Mouse (Mus musculus) T-cell, adult 2 months (primary cell): ENCODE measurements around the gene Klkb1.
"Not testable (repeated sequence)": the region's sequence is repeated elsewhere in the genome, so short reads cannot be mapped to it uniquely, and the experiment has no call there.

Source experiments
- DNase-seq: peaks from one replicate; pipeline ENCODE4 v3.0.0; 2022; ENCODE audit warnings: low spot score

Klkb1 gene

DNA sequence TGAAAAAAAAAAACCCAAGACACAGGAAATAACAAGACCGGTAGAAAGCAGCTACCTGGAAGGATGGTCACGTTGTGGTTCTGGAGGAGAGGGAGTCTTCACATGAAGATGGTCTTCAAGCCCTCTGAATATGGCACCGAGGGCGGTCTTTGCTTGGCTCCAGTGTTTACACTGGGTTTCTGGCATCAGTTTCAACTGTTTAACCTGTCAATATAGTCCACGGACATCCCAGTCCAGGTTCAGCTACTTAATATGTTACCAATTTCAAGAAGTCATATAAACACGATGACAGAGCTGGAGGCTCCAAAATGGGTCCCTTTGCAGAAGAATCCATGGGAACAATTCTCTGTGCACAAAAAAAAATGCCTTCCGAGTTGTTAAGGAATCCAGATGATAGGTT is at the start of gene Klkb1:
Gene Klkb1 (minus strand): TSS at position 173 of the 400 bp plus-strand sequence.
- DNase-seq = no peak

GRCm38 (mm10) chr8:45344298-45344697 is 49.6 kb upstream of the Klkb1 start:
- DNase-seq = no peak

DNA sequence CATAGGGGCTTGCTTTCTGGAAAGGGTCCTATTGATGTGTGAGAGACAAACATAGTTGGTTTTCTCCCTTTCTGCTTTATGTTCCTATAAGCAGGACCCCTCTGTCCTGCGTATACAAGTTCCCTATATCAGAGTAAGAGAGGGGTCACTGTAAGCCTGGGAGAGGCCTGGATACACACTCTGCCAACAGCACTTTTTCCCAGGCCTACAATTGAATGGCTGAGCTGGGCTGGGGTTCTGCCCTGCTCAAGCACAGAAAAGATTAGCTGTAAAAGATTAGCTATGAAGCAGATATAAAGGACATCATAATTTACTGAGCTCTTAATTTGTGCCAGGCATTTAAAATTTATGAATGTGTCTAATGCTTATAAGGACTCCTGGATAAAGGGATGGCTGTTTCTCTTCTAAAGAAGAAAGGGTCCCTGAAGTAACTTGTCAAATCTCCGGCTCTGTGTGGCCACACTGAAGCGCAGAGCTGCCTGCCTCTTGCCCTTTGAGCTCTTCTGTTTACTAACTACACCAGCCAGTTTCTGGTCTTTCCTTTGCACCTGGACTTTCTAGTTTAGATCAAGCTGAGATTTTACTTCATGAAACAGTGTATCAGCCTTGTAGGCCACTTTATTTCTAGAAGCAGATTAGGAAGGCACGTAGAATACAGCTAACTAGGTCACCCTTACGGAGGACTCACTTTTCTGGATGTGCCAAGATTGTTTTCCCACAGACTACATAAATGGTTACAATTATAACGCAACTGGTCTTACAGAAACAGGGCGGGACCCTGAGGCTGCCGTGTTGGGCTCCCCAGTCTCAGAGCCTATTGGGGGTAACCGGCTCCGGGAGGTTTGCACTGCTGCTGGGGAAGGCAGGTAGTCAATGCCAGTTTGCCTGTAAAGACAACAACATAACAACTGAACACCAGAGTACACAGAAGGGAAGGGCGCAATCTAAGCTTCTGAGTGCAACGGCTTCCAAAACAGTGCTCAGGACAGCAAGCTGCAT is 47.3 kb upstream of the Klkb1 start:
- no peak for DNase-seq

DNA sequence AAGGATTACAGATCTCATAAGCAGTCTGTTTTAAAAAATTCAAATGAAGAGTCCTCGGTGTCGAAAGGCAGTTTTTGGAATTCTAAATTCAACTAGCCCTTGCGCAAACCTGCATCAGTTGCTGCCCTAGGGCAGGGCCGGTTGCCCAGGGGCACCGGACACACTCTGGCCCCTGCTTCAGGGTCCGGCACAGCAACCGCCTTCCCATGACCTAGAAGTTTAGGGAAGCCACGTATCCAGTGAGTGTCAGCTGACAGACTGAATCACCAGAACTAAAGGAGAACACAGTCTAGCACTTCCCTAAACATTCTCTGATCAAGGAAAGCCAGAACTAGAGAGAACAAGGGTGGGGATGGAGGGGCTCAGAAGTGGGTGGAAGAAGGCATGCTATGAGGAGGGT is 38.8 kb upstream of the Klkb1 start:
- no peak for DNase-seq

DNA sequence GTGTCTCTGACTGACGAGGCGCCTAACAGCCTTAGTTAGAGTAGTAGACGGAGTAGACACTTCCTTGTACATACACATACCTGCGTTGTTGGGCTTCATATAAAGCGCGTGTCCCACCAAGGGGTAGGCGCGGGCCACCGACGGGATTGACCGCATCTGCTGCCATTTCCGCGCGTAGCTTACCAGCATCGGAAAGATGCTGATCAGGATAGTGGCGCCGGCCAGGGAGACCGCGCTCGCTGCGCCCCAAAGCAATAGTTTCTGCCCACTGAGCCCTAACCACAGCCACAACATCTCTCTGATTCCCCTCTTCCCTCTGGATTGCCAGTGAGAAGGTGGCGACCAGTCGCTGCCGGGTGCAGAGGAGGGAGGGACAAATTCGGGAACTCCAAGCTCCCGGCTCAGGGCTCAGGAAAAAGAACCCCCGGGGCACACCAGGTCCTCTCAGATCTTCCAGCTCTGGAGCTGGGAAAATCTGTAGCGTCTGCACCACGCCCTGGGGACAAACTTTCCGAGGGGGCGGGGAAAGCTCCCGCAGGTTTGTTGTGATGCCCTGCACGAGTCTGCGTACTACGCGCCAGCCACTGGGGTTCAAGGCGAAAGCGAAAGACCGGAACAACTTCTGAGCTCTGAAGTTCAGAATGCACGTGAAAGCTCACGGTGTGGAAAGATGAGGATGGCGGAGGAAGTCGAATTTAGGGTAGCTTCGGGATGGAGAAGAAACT is 38.2 kb upstream of the Klkb1 start, which contains the start of gene Cyp4v3:
Gene Cyp4v3 (minus strand): TSS at position 532 of the 725 bp plus-strand sequence.
- peak; percentile 69 for DNase-seq

GRCm38 (mm10) chr8:45330856-45331255 is 36.2 kb upstream of the Klkb1 start:
- no peak for DNase-seq

- DNase-seq = no peak
These were observed 34.7 kb upstream of the Klkb1 start for GRCm38 (mm10) chr8:45329206-45329980.

- not testable (repeated sequence) for DNase-seq
These were observed 32.4 kb upstream of the Klkb1 start for GRCm38 (mm10) chr8:45327076-45327475.

GRCm38 (mm10) chr8:45324151-45324550 is 29.5 kb upstream of the Klkb1 start:
- DNase-seq = no peak

- no peak for DNase-seq
These were observed 26.7 kb upstream of the Klkb1 start for GRCm38 (mm10) chr8:45321365-45321764.

DNA sequence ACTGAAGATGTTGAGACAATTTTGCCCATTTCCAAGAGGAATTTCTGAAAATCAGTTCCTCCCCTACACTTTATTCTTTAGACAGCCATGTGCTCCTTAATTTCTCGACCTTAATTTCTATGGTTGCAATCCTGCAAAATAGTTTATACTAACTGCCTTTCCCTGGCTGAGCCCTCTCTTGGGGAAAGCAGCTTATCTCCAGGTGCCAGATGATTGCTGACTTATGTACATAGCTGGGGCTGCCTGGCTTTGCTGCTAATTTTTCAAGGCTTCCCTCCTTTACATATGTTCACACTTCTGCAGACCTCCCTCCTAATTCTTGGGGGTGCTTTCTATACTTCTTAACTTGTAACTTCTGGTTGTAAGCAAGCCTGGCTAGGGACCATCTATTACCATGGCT is 26.3 kb upstream of the Klkb1 start:
- DNase-seq = no peak

- DNase-seq = no peak
These were observed 16.3 kb upstream of the Klkb1 start for GRCm38 (mm10) chr8:45310967-45311366.

DNA sequence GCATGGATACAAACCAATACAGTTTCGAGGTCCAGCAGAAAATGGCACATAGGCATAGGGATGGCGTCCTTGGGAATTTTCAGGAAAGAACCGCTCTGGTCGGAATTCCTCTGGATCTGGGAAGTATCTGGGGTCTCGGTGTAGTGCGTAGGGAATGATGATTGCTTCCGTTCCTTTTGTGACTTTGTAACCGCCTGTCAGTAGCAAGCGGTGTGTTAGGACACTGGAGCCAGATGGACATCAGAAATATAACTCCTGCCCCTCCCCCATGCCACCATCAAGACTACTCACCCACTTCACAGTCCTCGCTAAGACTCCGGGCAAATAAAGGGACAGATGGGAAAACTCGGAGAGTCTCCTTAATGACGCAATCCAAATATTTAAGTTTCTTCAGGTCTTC is 13.7 kb upstream of the Klkb1 start, which contains the start of gene Gm45753:
Gene Gm45753 (minus strand): TSS at position 101 of the 400 bp plus-strand sequence.
- DNase-seq = no peak

- no peak for DNase-seq
These were observed 10.8 kb upstream of the Klkb1 start for GRCm38 (mm10) chr8:45305479-45305878.

DNA sequence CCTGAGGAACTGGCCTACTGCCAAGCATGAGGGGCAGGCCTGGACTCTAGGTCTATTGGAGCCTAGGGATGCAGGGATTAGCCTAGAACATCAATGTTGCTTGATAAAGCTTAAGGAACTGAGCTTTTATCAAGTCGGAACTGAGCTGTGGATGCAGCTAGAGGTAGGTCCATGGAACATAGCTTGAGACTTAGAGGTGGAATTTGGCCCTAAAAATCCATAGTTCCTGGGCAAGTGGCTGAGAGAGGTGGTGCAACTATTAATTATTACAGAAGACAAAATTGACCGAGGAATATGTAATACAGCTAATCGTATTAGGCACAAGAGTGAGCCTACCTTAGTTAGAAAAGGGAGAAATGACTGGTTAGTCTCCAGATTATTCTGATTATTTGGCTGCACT is 9.7 kb upstream of the Klkb1 start:
- DNase-seq = no peak

DNA sequence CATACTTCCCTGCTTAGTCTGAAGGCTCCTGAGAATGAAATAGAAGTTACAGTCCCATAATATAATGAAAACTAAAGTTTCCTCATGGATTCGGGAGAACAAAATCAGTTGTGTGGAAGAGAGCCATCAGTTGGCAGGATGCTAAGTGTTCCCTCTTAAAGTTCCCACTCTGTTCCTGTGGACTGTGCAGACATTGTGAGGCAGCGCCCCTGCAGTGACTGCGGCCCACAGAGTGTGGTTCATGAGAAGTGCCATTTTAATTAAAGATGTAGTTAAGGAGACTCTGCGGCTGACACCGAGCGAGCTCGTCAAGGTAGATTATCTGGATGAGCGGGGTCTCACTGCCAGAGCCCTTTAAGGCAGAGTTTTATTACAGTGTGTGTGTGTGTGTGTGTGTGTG is 7.7 kb upstream of the Klkb1 start:
- DNase-seq = no peak

- DNase-seq = no peak
These were observed 617 bp upstream of the Klkb1 start for GRCm38 (mm10) chr8:45295276-45295675.

DNA sequence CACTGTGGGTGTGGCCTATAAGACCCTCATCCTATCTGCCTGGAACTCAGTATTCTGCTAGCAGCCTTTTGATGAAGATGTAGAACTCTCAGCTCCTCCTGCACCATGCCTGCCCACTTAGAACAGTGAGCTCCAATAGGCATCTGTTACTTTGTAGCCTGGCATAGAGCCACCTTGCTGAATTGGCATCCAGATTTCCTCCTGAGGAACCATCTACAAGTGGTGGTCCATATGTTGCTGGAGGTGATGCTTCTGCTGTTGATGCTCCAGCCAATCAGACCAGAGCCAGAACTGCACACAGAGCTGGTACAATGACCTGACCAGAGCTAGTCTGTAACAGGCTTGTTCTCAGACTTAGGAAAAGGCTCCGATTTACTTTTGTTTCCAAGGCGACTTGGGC is 2.9 kb downstream of the Klkb1 start:
- DNase-seq = no peak

DNA sequence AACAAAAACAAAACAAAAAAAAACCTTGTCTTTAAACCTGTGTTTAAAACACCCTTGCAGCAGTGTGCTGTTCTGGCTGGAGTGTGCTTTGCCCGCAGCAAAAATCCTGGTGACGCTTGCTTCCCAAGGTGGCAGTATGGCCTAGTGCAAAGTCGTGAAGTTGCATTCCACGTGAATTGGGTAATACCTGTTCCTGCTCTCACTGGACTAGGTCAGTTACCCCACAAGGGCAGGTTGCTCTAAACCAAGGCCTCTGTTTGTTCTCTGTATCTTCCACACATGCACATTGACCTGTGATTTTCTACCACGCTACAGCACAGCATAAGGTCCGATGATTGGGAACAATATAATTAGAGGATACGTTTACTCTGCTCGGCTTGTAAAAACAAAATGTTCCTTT is 13.0 kb downstream of the Klkb1 start:
- DNase-seq = no peak

- no peak for DNase-seq
These were observed 17.2 kb downstream of the Klkb1 start for GRCm38 (mm10) chr8:45277453-45277852.

DNA sequence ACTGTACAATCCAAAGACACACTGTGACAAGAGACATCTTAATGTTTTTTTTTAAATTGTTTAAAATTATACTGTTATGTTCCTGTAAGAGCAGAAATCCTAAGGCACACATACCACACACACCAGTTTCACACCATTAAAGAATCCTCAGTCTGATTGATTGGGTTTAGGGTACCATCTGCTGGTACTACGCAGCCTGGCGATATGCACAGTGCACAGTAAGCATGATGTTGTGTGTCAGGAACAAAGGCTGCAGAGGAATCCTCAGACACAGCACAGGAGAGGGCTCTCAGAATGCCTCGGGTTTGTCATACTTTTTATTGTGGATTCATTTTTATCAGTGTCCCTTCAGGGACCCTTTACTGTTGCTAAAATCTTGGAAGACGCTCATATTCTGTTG is 20.3 kb downstream of the Klkb1 start:
- DNase-seq = no peak

GRCm38 (mm10) chr8:45269056-45269455 is 25.6 kb downstream of the Klkb1 start:
- DNase-seq = no peak
